Mouse (Mus musculus): ENCODE measurements around the gene Prr7. TPM values are rescaled to one million over a fixed set of nuclear protein-coding genes. Genes with fewer than 3 reads are reported as not detected.

Gene Prr7
- polyA plus RNA-seq, 1 experiment from 2014 or later, result 0.30 TPM

DNA sequence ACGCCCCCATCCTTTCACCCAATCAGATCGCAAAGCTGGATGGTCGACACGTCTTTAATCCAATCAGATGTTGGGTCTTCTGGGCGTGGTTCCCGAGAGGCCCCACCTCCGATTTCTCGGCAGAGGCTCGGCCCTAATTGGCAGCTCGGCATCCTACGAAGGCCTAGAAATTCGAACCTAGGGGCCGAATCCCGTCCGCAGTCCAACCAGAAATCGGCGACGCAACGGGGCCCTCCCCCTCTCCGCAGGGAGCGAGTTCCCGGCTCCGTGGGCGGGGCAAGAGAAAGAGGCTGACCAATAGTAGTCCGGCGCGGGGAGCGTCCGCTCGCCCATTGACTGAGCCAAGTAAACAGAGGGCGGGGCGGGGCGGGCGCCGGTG, 19.1 kb upstream of the Prr7 start, which contains the start of gene Grk6:
TSS of gene Grk6 (plus strand) at position 136 of the 379 bp plus-strand sequence.
- Histone ChIP-seq H3K4me2 (ENCODE audit: low read length) (peak within 1 kb of the TSS; percentile 89), H3K36me3 (ENCODE audit: control insufficient read depth, insufficient read depth, low read length) (peaks cover 4% of the 10 kb centered on the region; the same call in 1 of the 2 replicates), H3K27me3 (ENCODE audit: control insufficient read depth, insufficient read depth, low read length) (no peaks in the 10 kb centered on the region), H3K27ac (replicated peaks in 1 of 2; ENCODE audit: control insufficient read depth in 1 of 2, insufficient read depth in 1 of 2, low read depth in 2 of 2, low read length in 2 of 2) (peak within 1 kb of the TSS; percentile 93 to 99), H3K4me1 (ENCODE audit: control insufficient read depth in 2 of 2, insufficient read depth in 2 of 2, low read length in 2 of 2) (peaks cover 4 to 26% of the 10 kb centered on the region in 2 experiments), H3K4me3 (ENCODE audit: control insufficient read depth in 1 of 2, insufficient read depth in 1 of 2, low read depth in 1 of 2, low read length in 2 of 2) (peak within 1 kb of the TSS; percentile 78 to 95), H3K9ac (ENCODE audit: low read length) (peak within 1 kb of the TSS; percentile 94), H3K9me3 (ENCODE audit: control insufficient read depth, low read length) (no peaks in the 10 kb centered on the region)
- peak; percentile 97 for ATAC-seq (ENCODE audit: insufficient number of reproducible peaks, insufficient read depth, low FRiP score, low read depth)
- WGBS, result under 1% methylated on average over 34 of the region's 35 CpGs

GRCm38 (mm10) chr13:55445361-55446091, 18.5 kb upstream of the Prr7 start:
- H3K27ac ChIP-seq (replicated peaks in 1 of 2; ENCODE audit: control insufficient read depth in 1 of 2, insufficient read depth in 1 of 2, low read depth in 2 of 2, low read length in 2 of 2), result peak overlapping the region; percentile 91 to 93
- H3K4me1 ChIP-seq (ENCODE audit: control insufficient read depth in 2 of 2, insufficient read depth in 2 of 2, low read length in 2 of 2), result peaks cover 4 to 28% of the 10 kb centered on the region in 2 experiments
- H3K4me2 ChIP-seq (ENCODE audit: low read length), result peak overlapping the region; percentile 89
- ATAC-seq (ENCODE audit: insufficient number of reproducible peaks, insufficient read depth, low FRiP score, low read depth), result no peak
- no peaks in the 10 kb centered on the region for H3K27me3 ChIP-seq (ENCODE audit: control insufficient read depth, insufficient read depth, low read length)
- H3K9ac ChIP-seq (ENCODE audit: low read length), result peak overlapping the region; percentile 94
- WGBS, result 1% methylated on average over 64 of the region's 66 CpGs
- H3K36me3 ChIP-seq (ENCODE audit: control insufficient read depth, insufficient read depth, low read length), result peaks cover 10% of the 10 kb centered on the region
- H3K4me3 ChIP-seq (ENCODE audit: control insufficient read depth in 1 of 2, insufficient read depth in 1 of 2, low read depth in 1 of 2, low read length in 2 of 2), result peak overlapping the region; percentile 78 to 95
- no peaks in the 10 kb centered on the region for H3K9me3 ChIP-seq (ENCODE audit: control insufficient read depth, low read length)

GRCm38 (mm10) chr13:55446483-55447105, 17.5 kb upstream of the Prr7 start:
- peaks cover 4 to 28% of the 10 kb centered on the region in 2 experiments for H3K4me1 ChIP-seq (ENCODE audit: control insufficient read depth in 2 of 2, insufficient read depth in 2 of 2, low read length in 2 of 2)
- WGBS, result 72% methylated on average over 6 of the region's 6 CpGs
- H3K9ac ChIP-seq (ENCODE audit: low read length), result peak overlapping the region; percentile 94
- no peaks in the 10 kb centered on the region for H3K27me3 ChIP-seq (ENCODE audit: control insufficient read depth, insufficient read depth, low read length)
- peak overlapping the region; percentile 5 to 78; a peak in 3 of 4 replicates for H3K4me3 ChIP-seq (ENCODE audit: control insufficient read depth in 1 of 2, insufficient read depth in 1 of 2, low read depth in 1 of 2, low read length in 2 of 2)
- ATAC-seq (ENCODE audit: insufficient number of reproducible peaks, insufficient read depth, low FRiP score, low read depth), result no peak
- H3K9me3 ChIP-seq (ENCODE audit: control insufficient read depth, low read length), result no peaks in the 10 kb centered on the region
- H3K4me2 ChIP-seq (ENCODE audit: low read length), result peak overlapping the region; percentile 89
- no peak overlapping the region for H3K27ac ChIP-seq (replicated peaks in 1 of 2; ENCODE audit: control insufficient read depth in 1 of 2, insufficient read depth in 1 of 2, low read depth in 2 of 2, low read length in 2 of 2)
- peaks cover 20% of the 10 kb centered on the region for H3K36me3 ChIP-seq (ENCODE audit: control insufficient read depth, insufficient read depth, low read length)

- H3K4me2 ChIP-seq (ENCODE audit: low read length), result no peak overlapping the region
- no peak overlapping the region for H3K27ac ChIP-seq (replicated peaks in 1 of 2; ENCODE audit: control insufficient read depth in 1 of 2, insufficient read depth in 1 of 2, low read depth in 2 of 2, low read length in 2 of 2)
- H3K4me1 ChIP-seq (ENCODE audit: control insufficient read depth in 2 of 2, insufficient read depth in 2 of 2, low read length in 2 of 2), result peaks cover 4 to 28% of the 10 kb centered on the region in 2 experiments
- no peak for ATAC-seq (ENCODE audit: insufficient number of reproducible peaks, insufficient read depth, low FRiP score, low read depth)
- H3K9ac ChIP-seq (ENCODE audit: low read length), result no peak overlapping the region
- WGBS, result 46% methylated on average over 3 of the region's 3 CpGs
- H3K36me3 ChIP-seq (ENCODE audit: control insufficient read depth, insufficient read depth, low read length), result peaks cover 30% of the 10 kb centered on the region
- H3K9me3 ChIP-seq (ENCODE audit: control insufficient read depth, low read length), result no peaks in the 10 kb centered on the region
- H3K4me3 ChIP-seq (ENCODE audit: control insufficient read depth in 1 of 2, insufficient read depth in 1 of 2, low read depth in 1 of 2, low read length in 2 of 2), result no peak overlapping the region
- no peaks in the 10 kb centered on the region for H3K27me3 ChIP-seq (ENCODE audit: control insufficient read depth, insufficient read depth, low read length)
Measured at GRCm38 (mm10) chr13:55447543-55447943, 16.5 kb upstream of the Prr7 start.

- WGBS, result 90% methylated on average over 5 of the region's 5 CpGs
- no peak overlapping the region for H3K4me3 ChIP-seq (ENCODE audit: control insufficient read depth in 1 of 2, insufficient read depth in 1 of 2, low read depth in 1 of 2, low read length in 2 of 2)
- H3K36me3 ChIP-seq (ENCODE audit: control insufficient read depth, insufficient read depth, low read length), result peaks cover 36% of the 10 kb centered on the region
- H3K9me3 ChIP-seq (ENCODE audit: control insufficient read depth, low read length), result no peaks in the 10 kb centered on the region
- peaks cover 4 to 28% of the 10 kb centered on the region in 2 experiments for H3K4me1 ChIP-seq (ENCODE audit: control insufficient read depth in 2 of 2, insufficient read depth in 2 of 2, low read length in 2 of 2)
- no peak for ATAC-seq (ENCODE audit: insufficient number of reproducible peaks, insufficient read depth, low FRiP score, low read depth)
- H3K27me3 ChIP-seq (ENCODE audit: control insufficient read depth, insufficient read depth, low read length), result no peaks in the 10 kb centered on the region
- H3K9ac ChIP-seq (ENCODE audit: low read length), result no peak overlapping the region
- H3K4me2 ChIP-seq (ENCODE audit: low read length), result no peak overlapping the region
- H3K27ac ChIP-seq (replicated peaks in 1 of 2; ENCODE audit: control insufficient read depth in 1 of 2, insufficient read depth in 1 of 2, low read depth in 2 of 2, low read length in 2 of 2), result no peak overlapping the region
Measured at GRCm38 (mm10) chr13:55448131-55448530, 15.9 kb upstream of the Prr7 start.

DNA sequence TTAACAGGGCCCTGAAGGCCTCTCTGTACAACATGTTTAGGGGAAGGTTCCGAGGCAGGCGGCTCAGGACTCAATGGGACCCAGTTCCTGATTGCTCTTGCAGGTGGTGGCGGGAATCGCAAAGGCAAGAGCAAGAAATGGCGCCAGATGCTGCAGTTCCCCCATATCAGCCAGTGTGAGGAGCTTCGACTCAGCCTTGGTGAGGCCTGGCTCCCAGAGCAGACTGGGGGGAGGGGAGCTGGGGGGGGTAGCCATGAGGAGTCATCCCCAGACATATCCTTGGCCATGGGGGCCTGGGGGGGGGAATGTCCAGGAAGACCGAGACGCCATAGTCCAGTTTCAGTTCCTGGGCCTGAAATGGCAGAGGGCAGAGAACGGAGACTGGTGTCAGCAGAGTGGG, 14.9 kb upstream of the Prr7 start:
- peaks cover 4 to 24% of the 10 kb centered on the region in 2 experiments for H3K4me1 ChIP-seq (ENCODE audit: control insufficient read depth in 2 of 2, insufficient read depth in 2 of 2, low read length in 2 of 2)

DNA sequence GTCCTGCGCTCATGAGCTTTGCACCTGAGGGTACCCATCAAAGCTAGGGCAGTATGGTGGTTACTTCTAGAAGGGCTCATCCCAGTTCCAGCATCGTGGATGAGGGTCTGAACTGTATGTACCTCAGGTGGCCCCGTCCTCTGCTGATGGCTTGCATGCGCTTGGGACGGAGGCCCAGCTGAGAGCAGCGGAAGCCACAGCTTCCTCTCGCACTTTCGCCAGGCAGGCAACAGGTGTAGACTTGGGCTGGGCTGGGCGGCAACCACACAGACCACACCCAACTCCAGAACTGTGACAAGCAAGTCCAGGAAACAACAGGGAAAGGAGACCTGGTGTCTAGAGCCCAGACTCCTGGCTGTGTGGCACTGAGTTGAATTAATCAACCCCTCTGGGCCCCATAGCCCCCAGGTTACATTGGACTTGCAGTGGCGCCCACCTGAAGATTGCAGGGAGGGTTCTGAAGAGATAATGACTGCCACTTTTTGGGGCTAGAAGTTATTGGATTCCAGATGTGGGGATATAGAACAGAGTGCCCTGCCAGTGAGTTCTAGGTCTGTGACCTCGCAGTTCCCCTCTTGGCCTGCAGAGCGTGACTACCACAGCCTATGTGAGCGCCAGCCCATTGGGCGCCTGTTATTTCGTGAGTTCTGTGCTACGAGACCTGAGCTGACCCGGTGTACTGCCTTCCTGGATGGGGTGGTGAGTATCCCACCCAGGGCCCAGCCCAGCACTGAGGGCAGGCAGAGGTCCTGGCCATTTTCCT, 14.2 kb upstream of the Prr7 start:
- Histone ChIP-seq H3K27ac (replicated peaks in 1 of 2; ENCODE audit: control insufficient read depth in 1 of 2, insufficient read depth in 1 of 2, low read depth in 2 of 2, low read length in 2 of 2) (no peak overlapping the region), H3K4me3 (ENCODE audit: control insufficient read depth in 1 of 2, insufficient read depth in 1 of 2, low read depth in 1 of 2, low read length in 2 of 2) (no peak overlapping the region), H3K9me3 (ENCODE audit: control insufficient read depth, low read length) (no peaks in the 10 kb centered on the region), H3K4me2 (ENCODE audit: low read length) (no peak overlapping the region), H3K36me3 (ENCODE audit: control insufficient read depth, insufficient read depth, low read length) (peaks cover 53% of the 10 kb centered on the region), H3K4me1 (ENCODE audit: control insufficient read depth in 2 of 2, insufficient read depth in 2 of 2, low read length in 2 of 2) (peaks cover 4 to 23% of the 10 kb centered on the region in 2 experiments), H3K27me3 (ENCODE audit: control insufficient read depth, insufficient read depth, low read length) (no peaks in the 10 kb centered on the region), H3K9ac (ENCODE audit: low read length) (peak overlapping the region; percentile 25; the same call in 1 of the 2 replicates)
- 89% methylated on average over 17 of the region's 17 CpGs for WGBS
- no peak for ATAC-seq (ENCODE audit: insufficient number of reproducible peaks, insufficient read depth, low FRiP score, low read depth)

More for the DNA sequence above, 14.9 kb upstream of the Prr7 start:
- Histone ChIP-seq H3K9ac (ENCODE audit: low read length) (no peak overlapping the region), H3K4me3 (ENCODE audit: control insufficient read depth in 1 of 2, insufficient read depth in 1 of 2, low read depth in 1 of 2, low read length in 2 of 2) (no peak overlapping the region), H3K9me3 (ENCODE audit: control insufficient read depth, low read length) (no peaks in the 10 kb centered on the region), H3K27ac (replicated peaks in 1 of 2; ENCODE audit: control insufficient read depth in 1 of 2, insufficient read depth in 1 of 2, low read depth in 2 of 2, low read length in 2 of 2) (no peak overlapping the region), H3K27me3 (ENCODE audit: control insufficient read depth, insufficient read depth, low read length) (no peaks in the 10 kb centered on the region), H3K36me3 (ENCODE audit: control insufficient read depth, insufficient read depth, low read length) (peaks cover 47% of the 10 kb centered on the region), H3K4me2 (ENCODE audit: low read length) (no peak overlapping the region)
- 92% methylated on average over 9 of the region's 9 CpGs for WGBS
- no peak for ATAC-seq (ENCODE audit: insufficient number of reproducible peaks, insufficient read depth, low FRiP score, low read depth)
